Mouse (Mus musculus): ENCODE measurements around the gene Thap11. TPM values are rescaled to one million over a fixed set of nuclear protein-coding genes. Genes with fewer than 3 reads are reported as not detected.

Thap11 gene
- 58.9 and 62.2 TPM in 2 replicates for polyA plus RNA-seq (2015; fragmentation: Nextera tagmentation; extraction: Ambion mirVana)

DNA sequence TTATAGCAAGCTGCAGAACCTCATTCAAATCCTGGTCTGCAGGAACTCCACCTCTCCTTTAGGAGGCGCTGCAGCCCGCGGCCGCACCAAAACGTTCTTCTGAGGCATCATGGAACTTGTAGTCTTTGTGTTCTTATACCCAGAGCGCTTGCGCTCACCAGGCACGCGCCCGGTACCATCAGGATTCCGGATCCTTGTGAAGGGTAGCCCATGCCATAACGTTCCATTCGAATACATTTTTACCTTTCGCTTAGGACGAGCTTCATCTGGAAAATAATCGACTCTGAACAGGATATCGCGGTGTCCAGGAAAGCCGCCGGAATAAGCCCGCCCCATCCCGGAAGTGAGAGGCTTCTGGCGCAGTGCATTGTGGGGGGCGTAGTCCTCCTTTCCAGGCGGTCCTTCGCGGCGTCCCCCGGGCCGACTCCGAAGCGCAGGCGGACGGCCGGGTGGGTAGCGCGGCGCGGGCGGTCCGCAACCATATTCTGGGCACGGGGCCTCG is at the start of gene Thap11:
Gene Thap11 (plus strand): TSS at position 418 of the 502 bp plus-strand sequence.
- peak; percentile 92 for ATAC-seq
- Histone ChIP-seq H3K4me3 (replicated peaks) (peak within 1 kb of the TSS; percentile 83), H3K4me2 (replicated peaks) (peak within 1 kb of the TSS; percentile 99), H3K9me3 (no peaks in the 10 kb centered on the region), H3K36me3 (peaks cover 7% of the 10 kb centered on the region), H3K27ac (peak within 1 kb of the TSS; percentile 83), H3K27me3 (no peaks in the 10 kb centered on the region), H3K4me1 (replicated peaks) (peaks cover 48% of the 10 kb centered on the region), H3K9ac (replicated peaks) (peak within 1 kb of the TSS; percentile 91)
- WGBS: under 1% methylated on average over 43 of the region's 43 CpGs

DNA sequence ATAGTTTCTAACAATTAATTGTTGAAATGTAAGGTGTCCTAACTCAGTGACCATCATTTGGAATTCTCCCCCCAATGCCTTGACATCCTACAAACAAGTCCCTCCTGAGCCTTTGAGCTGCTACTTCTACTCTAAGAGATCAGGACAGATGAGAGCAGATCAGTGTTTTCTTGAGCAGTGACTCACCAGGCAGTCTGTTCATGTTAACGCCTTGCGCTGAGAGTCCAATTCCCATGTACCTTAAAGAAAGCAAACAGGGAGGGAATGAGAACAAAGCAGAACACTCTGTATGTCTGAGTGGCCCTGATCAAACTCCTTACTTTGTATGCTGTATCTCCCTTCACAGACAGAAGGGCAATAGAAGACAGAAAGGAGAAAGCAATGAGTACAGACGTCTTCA is 49.6 kb upstream of the Thap11 start:
- H3K9me3 ChIP-seq: no peaks in the 10 kb centered on the region

DNA sequence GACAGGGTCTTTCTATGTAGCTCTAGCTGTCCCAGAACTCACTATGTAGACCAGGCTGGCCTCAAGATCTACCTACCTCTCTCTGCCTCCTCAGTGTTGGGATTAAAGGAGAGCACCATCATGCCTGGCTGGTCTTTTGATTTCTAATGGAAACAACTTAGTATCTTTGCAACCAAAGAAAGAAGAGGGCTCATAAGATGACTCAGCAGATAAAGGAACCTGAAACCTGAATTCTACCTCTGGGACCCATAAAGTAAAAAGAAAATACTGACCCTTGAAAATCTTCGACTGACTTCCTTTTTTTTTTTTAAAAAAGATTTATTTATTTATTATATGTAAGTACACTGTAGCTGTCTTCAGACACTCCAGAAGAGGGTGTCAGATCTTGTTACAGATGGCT is 49.0 kb upstream of the Thap11 start:
- Histone ChIP-seq H3K4me1 (replicated peaks) (peaks cover 6% of the 10 kb centered on the region; the same call in 1 of the 2 replicates), H3K4me2 (replicated peaks) (no peak overlapping the region)
- WGBS: 86% methylated on average over 1 of the region's 1 CpGs

More for the DNA sequence above, 49.6 kb upstream of the Thap11 start:
- no peak overlapping the region for H3K9ac ChIP-seq (replicated peaks)
- no peak overlapping the region for H3K4me2 ChIP-seq (replicated peaks)
- no peak for ATAC-seq
- 77% methylated on average over 3 of the region's 3 CpGs for WGBS
- H3K4me3 ChIP-seq (replicated peaks): no peak overlapping the region
- peaks cover 22% of the 10 kb centered on the region for H3K36me3 ChIP-seq
- no peaks in the 10 kb centered on the region for H3K27me3 ChIP-seq
- peaks cover 2% of the 10 kb centered on the region; the same call in 1 of the 2 replicates for H3K4me1 ChIP-seq (replicated peaks)
- no peak overlapping the region for H3K27ac ChIP-seq

DNA sequence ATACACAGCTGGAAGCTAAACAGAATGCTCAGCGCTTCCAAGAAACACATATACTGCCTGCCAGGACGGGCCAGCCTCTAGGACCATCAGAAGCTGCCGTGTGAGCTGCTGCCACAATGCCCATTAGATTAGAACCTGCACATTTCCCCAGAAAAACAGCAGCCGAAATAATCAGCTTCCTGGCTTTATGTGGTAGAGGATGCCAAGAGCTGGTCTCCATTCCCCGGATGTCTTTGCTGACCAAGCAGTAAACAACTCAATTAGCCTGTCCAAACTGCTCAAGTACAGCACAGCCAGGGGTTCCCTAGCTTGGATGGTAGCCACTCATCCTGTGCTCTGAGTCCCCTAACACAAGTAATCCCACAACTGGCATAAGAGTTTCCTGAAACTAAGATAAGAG is 47.2 kb upstream of the Thap11 start:
- H3K4me3 ChIP-seq (replicated peaks): no peak overlapping the region
- WGBS: 94% methylated on average over 5 of the region's 5 CpGs
- H3K4me1 ChIP-seq (replicated peaks): peaks cover 11% of the 10 kb centered on the region; the same call in 1 of the 2 replicates
- H3K27ac ChIP-seq: no peak overlapping the region
- peaks cover 38% of the 10 kb centered on the region for H3K36me3 ChIP-seq
- no peaks in the 10 kb centered on the region for H3K27me3 ChIP-seq
- H3K9me3 ChIP-seq: no peaks in the 10 kb centered on the region
- H3K9ac ChIP-seq (replicated peaks): no peak overlapping the region
- no peak for ATAC-seq
- H3K4me2 ChIP-seq (replicated peaks): no peak overlapping the region

More for the DNA sequence above, 49.0 kb upstream of the Thap11 start:
- Histone ChIP-seq H3K9ac (replicated peaks) (no peak overlapping the region), H3K9me3 (no peaks in the 10 kb centered on the region), H3K36me3 (peaks cover 23% of the 10 kb centered on the region), H3K4me3 (replicated peaks) (no peak overlapping the region), H3K27me3 (no peaks in the 10 kb centered on the region), H3K27ac (no peak overlapping the region)
- ATAC-seq: no peak

DNA sequence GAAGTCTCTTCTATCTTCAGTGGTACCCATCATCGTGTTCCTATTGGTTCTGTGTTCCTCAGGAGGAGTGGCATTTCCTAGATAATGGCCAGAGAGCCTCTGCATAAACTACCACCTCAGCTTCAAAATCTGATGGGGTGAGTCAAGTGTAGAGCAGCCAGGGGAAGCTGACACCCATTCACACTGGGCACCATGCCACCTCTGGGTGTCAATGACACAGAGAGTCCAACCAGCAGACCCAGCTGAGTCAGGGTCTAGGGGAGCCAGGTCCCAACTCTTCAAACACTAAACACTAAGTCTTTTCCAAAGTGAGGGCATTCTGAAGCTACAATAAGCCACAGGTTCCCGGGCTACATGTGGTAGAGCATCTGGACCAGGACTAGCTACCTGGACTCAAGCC is 46.5 kb upstream of the Thap11 start:
- Histone ChIP-seq H3K27ac (no peak overlapping the region), H3K4me2 (replicated peaks) (no peak overlapping the region), H3K9ac (replicated peaks) (no peak overlapping the region), H3K4me3 (replicated peaks) (no peak overlapping the region), H3K27me3 (no peaks in the 10 kb centered on the region), H3K9me3 (no peaks in the 10 kb centered on the region), H3K4me1 (replicated peaks) (peaks cover 11% of the 10 kb centered on the region; the same call in 1 of the 2 replicates), H3K36me3 (peaks cover 38% of the 10 kb centered on the region)
- 96% methylated on average over 2 of the region's 2 CpGs for WGBS
- no peak for ATAC-seq

DNA sequence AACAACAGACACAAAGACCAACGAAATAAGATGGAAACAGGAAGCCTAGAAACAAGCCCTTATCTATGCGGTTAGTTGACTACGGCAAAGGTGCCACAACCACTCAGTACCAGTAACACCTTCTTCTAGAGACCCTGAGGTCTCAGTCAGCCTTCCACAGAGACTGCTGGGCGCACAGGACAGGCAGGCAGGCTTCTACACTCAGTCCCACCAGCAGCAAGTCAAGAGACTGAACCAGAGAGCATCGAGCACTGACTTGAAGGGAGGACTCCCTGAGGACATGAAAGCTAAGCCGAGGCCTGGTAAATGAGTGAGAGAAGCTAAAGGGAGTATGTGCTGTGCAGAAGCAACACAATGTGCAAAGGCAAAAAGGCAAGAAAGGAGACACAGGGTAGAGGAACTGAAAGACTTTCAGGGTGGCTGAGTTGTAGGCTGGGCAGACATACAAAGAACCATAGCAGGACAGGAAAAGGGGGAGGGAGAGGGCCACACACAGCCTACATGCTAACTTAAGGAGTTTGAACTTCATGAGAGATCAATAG is 44.6 kb upstream of the Thap11 start:
- 91% methylated on average over 6 of the region's 6 CpGs for WGBS
- H3K4me3 ChIP-seq (replicated peaks): no peak overlapping the region
- no peak overlapping the region for H3K4me2 ChIP-seq (replicated peaks)
- no peaks in the 10 kb centered on the region for H3K9me3 ChIP-seq
- ATAC-seq: no peak
- peaks cover 25% of the 10 kb centered on the region for H3K36me3 ChIP-seq
- H3K27me3 ChIP-seq: no peaks in the 10 kb centered on the region
- H3K4me1 ChIP-seq (replicated peaks): peaks cover 11% of the 10 kb centered on the region; the same call in 1 of the 2 replicates
- H3K27ac ChIP-seq: no peak overlapping the region; the same call in 1 of the 2 replicates
- H3K9ac ChIP-seq (replicated peaks): no peak overlapping the region

DNA sequence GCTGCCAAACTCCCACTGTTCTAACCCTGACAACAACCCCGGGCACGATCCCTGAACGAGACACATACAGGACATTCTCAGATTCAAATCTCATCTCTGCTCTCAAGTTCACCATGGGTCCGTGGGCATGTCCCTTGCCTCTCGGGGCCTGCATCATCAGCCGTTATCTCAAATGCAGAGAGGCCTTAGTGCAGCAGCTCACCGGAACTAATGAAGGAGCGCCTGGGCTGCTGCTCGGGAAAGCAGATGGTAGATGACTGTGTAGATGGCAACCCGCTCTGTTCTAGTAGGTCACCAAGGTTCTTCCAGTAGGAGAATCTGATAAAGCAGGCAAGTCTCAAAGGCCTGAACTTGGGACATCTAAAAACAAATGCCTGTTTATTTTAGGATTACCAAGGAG is 43.9 kb upstream of the Thap11 start:
- no peak overlapping the region for H3K9ac ChIP-seq (replicated peaks)
- 85% methylated on average over 10 of the region's 10 CpGs for WGBS
- no peaks in the 10 kb centered on the region for H3K27me3 ChIP-seq
- no peak overlapping the region for H3K4me2 ChIP-seq (replicated peaks)
- no peak overlapping the region; the same call in 1 of the 2 replicates for H3K27ac ChIP-seq
- H3K9me3 ChIP-seq: no peaks in the 10 kb centered on the region
- no peak overlapping the region for H3K4me3 ChIP-seq (replicated peaks)
- peaks cover 11% of the 10 kb centered on the region; the same call in 1 of the 2 replicates for H3K4me1 ChIP-seq (replicated peaks)
- peaks cover 27% of the 10 kb centered on the region for H3K36me3 ChIP-seq
- no peak for ATAC-seq

DNA sequence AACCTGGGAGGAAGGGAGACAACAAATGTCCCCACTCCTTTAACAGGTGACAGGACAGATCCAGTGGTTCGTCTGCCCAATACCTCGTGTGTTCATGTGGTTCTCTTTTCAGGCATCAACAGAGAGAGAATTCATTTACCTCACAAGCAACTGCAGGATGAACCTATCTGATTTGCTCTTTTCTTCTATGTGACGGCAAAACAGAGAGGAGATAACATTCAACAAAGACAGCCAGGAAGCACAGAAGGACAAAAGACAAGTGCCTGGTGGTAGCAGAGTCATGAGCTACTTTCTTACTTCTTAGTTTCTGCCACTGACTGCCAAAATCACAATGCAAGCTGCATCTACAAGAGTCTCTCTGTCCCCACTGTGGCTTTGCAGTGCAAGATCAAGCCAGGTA is 43.4 kb upstream of the Thap11 start:
- H3K36me3 ChIP-seq: peaks cover 27% of the 10 kb centered on the region
- 81% methylated on average over 3 of the region's 3 CpGs for WGBS
- H3K4me1 ChIP-seq (replicated peaks): peaks cover 11% of the 10 kb centered on the region; the same call in 1 of the 2 replicates
- H3K9ac ChIP-seq (replicated peaks): no peak overlapping the region
- H3K9me3 ChIP-seq: no peaks in the 10 kb centered on the region
- H3K27ac ChIP-seq: no peak overlapping the region
- no peak overlapping the region for H3K4me3 ChIP-seq (replicated peaks)
- no peaks in the 10 kb centered on the region for H3K27me3 ChIP-seq
- no peak overlapping the region for H3K4me2 ChIP-seq (replicated peaks)
- no peak for ATAC-seq

DNA sequence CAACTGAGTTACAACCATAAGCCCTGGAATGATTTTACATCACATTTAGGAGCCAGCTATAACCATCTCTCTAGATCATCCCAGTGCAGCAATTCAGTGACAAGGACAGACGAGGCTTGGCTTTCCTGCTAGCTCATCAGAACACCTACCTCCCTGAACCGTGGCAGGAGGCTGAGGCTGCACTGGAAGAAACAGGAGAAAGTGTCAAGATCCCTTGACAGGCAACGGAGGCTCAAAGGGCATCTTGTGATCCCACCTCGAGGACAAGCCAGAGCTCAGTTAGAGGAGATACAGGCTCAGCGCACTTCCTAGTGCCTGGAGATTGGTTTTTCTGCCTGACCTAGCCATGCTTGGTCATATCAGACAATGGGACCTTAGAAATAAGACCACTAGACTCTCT is 42.4 kb upstream of the Thap11 start:
- Histone ChIP-seq H3K27me3 (no peaks in the 10 kb centered on the region), H3K4me1 (replicated peaks) (peaks cover 11% of the 10 kb centered on the region; the same call in 1 of the 2 replicates), H3K9ac (replicated peaks) (no peak overlapping the region), H3K4me2 (replicated peaks) (no peak overlapping the region), H3K4me3 (replicated peaks) (no peak overlapping the region), H3K36me3 (peaks cover 26% of the 10 kb centered on the region), H3K27ac (no peak overlapping the region), H3K9me3 (no peaks in the 10 kb centered on the region)
- ATAC-seq: no peak
- WGBS: 93% methylated on average over 5 of the region's 5 CpGs

DNA sequence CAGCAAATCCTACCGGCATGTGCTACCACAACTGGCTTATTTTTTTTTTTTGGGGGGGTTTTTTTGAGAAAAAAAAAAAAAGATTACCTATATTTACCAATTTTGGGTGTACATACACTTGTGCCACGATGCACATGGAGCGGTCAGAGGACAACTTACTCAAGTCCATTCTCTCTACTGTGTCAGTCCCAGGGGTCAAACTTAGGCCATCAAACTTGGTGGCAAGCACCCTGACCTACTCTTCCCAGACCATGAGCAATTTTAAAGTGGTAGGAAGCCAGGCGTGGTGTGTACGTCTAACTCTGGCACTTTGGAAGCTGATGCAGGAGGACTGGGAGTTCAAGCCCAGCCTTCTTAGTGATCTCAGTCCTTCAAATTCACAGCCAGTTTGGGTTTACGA is 41.7 kb upstream of the Thap11 start:
- H3K4me1 ChIP-seq (replicated peaks): peaks cover 11% of the 10 kb centered on the region; the same call in 1 of the 2 replicates
- no peak for ATAC-seq

DNA sequence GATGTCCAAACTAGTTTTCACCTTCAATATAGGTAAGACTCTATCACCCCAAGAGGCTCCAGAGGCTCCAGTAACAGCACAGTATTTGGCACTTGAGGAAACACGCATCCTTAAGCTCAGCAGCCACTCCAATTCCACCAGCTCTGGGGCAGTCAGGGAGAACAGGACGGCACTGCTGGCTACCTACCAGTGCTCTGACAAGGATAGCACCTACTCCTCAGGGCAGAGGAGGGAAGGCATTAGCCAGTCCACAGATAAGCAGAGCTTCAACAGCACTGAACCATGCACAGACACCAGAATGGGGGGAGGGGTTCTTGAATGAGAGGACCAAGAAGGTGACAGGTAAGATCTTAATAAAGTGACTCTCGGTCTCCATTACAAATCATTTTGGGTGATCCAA is 35.3 kb upstream of the Thap11 start:
- H3K27me3 ChIP-seq: no peaks in the 10 kb centered on the region
- no peak overlapping the region for H3K4me3 ChIP-seq (replicated peaks)
- H3K9ac ChIP-seq (replicated peaks): no peak overlapping the region
- ATAC-seq: no peak
- H3K36me3 ChIP-seq: peaks cover 64% of the 10 kb centered on the region
- H3K4me1 ChIP-seq (replicated peaks): peaks cover 11% of the 10 kb centered on the region
- no peaks in the 10 kb centered on the region for H3K9me3 ChIP-seq
- 88% methylated on average over 3 of the region's 3 CpGs for WGBS
- no peak overlapping the region for H3K27ac ChIP-seq
- H3K4me2 ChIP-seq (replicated peaks): no peak overlapping the region

More for the DNA sequence above, 41.7 kb upstream of the Thap11 start:
- H3K9me3 ChIP-seq: no peaks in the 10 kb centered on the region
- H3K27me3 ChIP-seq: no peaks in the 10 kb centered on the region
- peaks cover 31% of the 10 kb centered on the region for H3K36me3 ChIP-seq
- no peak overlapping the region for H3K27ac ChIP-seq
- H3K4me3 ChIP-seq (replicated peaks): no peak overlapping the region
- no peak overlapping the region for H3K4me2 ChIP-seq (replicated peaks)
- H3K9ac ChIP-seq (replicated peaks): no peak overlapping the region
- WGBS: over 99% methylated on average over 6 of the region's 6 CpGs

DNA sequence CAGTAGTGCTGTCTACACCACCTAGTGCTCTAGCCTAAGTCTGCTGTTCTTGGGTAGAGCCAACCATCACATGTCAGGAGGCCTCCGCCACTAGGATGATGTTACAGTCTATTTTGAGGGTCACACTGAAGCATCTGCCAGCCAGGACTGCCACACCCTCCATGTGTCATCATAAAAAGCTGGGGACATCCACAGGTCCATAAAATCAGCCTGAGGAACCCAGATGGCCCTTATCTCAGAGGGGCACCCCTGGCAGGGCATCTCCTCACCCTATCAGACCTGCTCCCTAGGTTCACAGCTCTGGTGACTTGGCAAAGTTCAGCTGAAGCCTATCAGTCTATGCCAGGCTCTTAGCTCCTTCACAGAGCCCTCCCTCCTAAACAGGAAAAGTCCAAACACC is 34.0 kb upstream of the Thap11 start:
- H3K4me3 ChIP-seq (replicated peaks): no peak overlapping the region
- no peaks in the 10 kb centered on the region for H3K27me3 ChIP-seq
- ATAC-seq: 0 out of 2 replicates have a peak, but pooled peaks have one; percentile 27
- H3K4me2 ChIP-seq (replicated peaks): no peak overlapping the region
- peaks cover 23% of the 10 kb centered on the region for H3K4me1 ChIP-seq (replicated peaks)
- H3K27ac ChIP-seq: no peak overlapping the region
- H3K9ac ChIP-seq (replicated peaks): no peak overlapping the region
- 91% methylated on average over 1 of the region's 1 CpGs for WGBS
- H3K9me3 ChIP-seq: no peaks in the 10 kb centered on the region
- H3K36me3 ChIP-seq: peaks cover 64% of the 10 kb centered on the region
